Mouse (Mus musculus) hematopoietic stem cell, adult 5-6 weeks (primary cell): ENCODE measurements around the gene Gpc6. TPM values are rescaled to one million over a fixed set of nuclear protein-coding genes. Genes with fewer than 3 reads are reported as not detected.

Experiments used
- ATAC-seq, 2 experiments: fragments of 125-278 bp in 1 of 2; replicated peaks in 1 of 2; 2 replicates each; pipeline ENCODE4 v1.8.0; 2016 to 2017; ENCODE audit warnings: inconsistent platforms in 2 of 2, mild to moderate bottlenecking in 2 of 2, moderate number of reproducible peaks in 2 of 2, low read depth in 1 of 2, moderate TSS enrichment in 1 of 2; ENCODE audit not compliant: low FRiP score in 2 of 2, poor library complexity in 2 of 2, severe bottlenecking in 2 of 2, insufficient read depth in 1 of 2, low TSS enrichment in 1 of 2
- total RNA-seq: library from RNA; stranded (forward); fragments of 172-1452, 232-1000 nt; gene quantifications from 2 replicates; pipeline ENCODE4 v1.2.3, GENCODE M21; 2017

Gene Gpc6
- total RNA-seq, 1 experiment from 2014 or later = not detected

GRCm38 (mm10) chr14:117022180-117022799, 97.2 kb downstream of the Gpc6 start:
- ATAC-seq = no peak

GRCm38 (mm10) chr14:117034146-117034545, 109.0 kb downstream of the Gpc6 start:
- ATAC-seq = no peak

GRCm38 (mm10) chr14:117041017-117041416, 115.9 kb downstream of the Gpc6 start:
- no peak for ATAC-seq

- no peak for ATAC-seq
These were observed 123.8 kb downstream of the Gpc6 start for GRCm38 (mm10) chr14:117048951-117049350.

- no peak for ATAC-seq
These were observed 125.8 kb downstream of the Gpc6 start for GRCm38 (mm10) chr14:117050877-117051276.

GRCm38 (mm10) chr14:117053361-117053760, 128.2 kb downstream of the Gpc6 start:
- no peak for ATAC-seq

GRCm38 (mm10) chr14:117055134-117055533, 130.0 kb downstream of the Gpc6 start:
- ATAC-seq = no peak

- no peak for ATAC-seq
These were observed 136.0 kb downstream of the Gpc6 start for GRCm38 (mm10) chr14:117061078-117061477.

GRCm38 (mm10) chr14:117061527-117061926, 136.4 kb downstream of the Gpc6 start:
- ATAC-seq = no peak

GRCm38 (mm10) chr14:117068179-117068578, 143.1 kb downstream of the Gpc6 start:
- ATAC-seq = no peak

- no peak for ATAC-seq
These were observed 145.5 kb downstream of the Gpc6 start for GRCm38 (mm10) chr14:117070470-117071085.

- no peak for ATAC-seq
These were observed 168.5 kb downstream of the Gpc6 start for GRCm38 (mm10) chr14:117093586-117093985.

GRCm38 (mm10) chr14:117106900-117107299, 181.8 kb downstream of the Gpc6 start:
- no peak for ATAC-seq

- no peak for ATAC-seq
These were observed 188.0 kb downstream of the Gpc6 start for GRCm38 (mm10) chr14:117113153-117113552.

GRCm38 (mm10) chr14:117122036-117122435, 196.9 kb downstream of the Gpc6 start:
- ATAC-seq = no peak

GRCm38 (mm10) chr14:117130334-117130733, 205.2 kb downstream of the Gpc6 start:
- no peak for ATAC-seq

- ATAC-seq = no peak
These were observed 206.2 kb downstream of the Gpc6 start for GRCm38 (mm10) chr14:117131324-117131723.

- ATAC-seq = no peak
These were observed 216.1 kb downstream of the Gpc6 start for GRCm38 (mm10) chr14:117141077-117141848.
